Mouse (Mus musculus): Measurements from ENCODE around the gene Plin3. TPM values are rescaled to one million over a fixed set of nuclear protein-coding genes. Genes with fewer than 3 reads are reported as not detected.

The Plin3 gene
- 22.9 TPM for total RNA-seq (2023)

DNA sequence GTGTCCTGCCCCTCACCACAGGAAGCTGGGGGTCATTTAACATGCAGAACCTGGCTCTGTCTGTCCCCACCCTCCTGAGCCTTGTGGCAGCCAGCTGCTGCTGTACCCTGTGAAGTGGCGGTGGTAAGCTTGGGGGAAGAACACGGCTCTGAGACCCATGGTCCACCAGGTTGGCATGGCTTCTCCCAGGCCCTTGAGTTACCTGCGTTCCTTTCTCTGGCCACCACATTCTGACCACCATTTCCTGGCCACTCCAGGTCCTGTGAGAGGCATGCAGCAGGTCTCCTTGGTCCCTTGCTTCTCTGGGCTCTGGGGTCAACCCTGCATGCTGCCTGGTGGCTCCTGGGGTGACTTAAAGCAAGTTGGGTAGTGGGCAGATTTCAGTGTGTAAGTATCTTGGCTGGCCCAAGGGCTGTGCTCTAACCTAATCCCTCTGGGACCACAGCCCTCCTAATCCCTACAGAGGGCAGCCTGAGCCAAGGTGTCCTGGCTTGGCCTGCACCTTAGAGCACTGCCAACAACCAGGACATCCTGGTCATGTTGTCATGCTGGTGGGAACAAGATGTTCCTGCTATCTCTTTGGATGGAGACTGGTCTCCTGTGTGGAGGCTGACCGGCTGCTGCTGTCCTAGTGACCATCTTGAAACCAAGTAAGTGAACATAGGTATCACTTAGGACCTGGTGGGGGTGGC lies at the start of gene Plin3:
Gene Plin3 (minus strand): TSS at position 343 of the 692 bp plus-strand sequence.

GRCm38 (mm10) chr17:56325450-56326152 lies 32.9 kb upstream of the Plin3 start, which contains the start of gene Kdm4b:
TSS of gene Kdm4b (plus strand) at chr17:56326062.

DNA sequence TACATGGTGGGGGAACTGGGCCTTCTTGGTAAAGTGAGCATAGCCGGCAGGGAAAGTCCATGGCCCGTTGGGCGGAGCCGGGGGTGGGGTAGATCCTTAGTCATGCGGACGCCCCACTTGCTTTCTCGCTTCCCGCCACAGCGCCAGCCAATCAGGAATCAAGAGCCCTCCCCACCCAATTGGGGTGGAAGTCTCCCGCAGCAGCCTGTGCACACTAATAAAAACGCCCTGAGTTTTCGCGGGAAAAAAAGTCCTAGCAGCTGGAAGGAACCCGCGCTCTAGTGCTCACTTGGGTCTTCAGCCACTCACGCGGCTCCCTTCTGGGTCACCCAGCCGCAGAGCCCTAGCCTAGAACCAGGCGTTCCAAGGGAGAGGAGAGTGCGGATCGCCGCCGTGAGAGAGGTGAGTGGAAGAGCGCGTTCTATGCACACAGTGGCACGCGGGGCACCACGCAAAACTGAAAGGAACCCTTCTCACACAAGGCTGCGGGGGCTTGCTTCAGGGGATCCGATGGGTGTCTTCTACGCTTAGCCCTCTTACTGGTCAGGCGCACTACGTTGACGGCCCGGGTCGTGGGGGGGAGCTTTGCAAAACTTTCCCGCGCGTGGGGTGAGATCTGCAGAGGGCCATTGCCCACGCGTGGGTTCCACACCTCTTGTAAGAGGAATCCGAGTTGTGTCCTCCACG lies 10.6 kb upstream of the Plin3 start, which contains the start of gene Uhrf1:
Gene Uhrf1 (plus strand): TSS at position 162 of the 687 bp plus-strand sequence.

DNA sequence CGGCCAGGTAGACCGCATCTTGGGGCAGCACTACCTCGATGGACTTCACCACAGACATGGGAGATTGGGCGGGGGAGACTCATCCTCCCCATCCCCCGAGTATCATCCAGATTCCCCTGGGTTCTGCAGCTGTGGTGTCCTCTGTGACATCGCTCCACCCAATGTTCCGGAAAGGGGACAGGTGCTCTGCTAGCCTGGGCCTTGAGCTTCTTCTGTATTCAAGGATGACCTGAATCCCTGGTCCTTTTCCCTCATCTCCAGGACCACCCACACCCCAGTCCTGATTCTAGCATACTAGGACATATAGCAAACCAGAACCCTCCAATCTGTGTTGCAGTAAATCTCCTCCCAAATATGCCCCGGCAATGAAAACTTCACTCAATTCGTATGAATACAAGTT lies 7.5 kb upstream of the Plin3 start, which contains the start of gene Arrdc5:
Gene Arrdc5 (minus strand): TSS at position 101 of the 400 bp plus-strand sequence.

DNA sequence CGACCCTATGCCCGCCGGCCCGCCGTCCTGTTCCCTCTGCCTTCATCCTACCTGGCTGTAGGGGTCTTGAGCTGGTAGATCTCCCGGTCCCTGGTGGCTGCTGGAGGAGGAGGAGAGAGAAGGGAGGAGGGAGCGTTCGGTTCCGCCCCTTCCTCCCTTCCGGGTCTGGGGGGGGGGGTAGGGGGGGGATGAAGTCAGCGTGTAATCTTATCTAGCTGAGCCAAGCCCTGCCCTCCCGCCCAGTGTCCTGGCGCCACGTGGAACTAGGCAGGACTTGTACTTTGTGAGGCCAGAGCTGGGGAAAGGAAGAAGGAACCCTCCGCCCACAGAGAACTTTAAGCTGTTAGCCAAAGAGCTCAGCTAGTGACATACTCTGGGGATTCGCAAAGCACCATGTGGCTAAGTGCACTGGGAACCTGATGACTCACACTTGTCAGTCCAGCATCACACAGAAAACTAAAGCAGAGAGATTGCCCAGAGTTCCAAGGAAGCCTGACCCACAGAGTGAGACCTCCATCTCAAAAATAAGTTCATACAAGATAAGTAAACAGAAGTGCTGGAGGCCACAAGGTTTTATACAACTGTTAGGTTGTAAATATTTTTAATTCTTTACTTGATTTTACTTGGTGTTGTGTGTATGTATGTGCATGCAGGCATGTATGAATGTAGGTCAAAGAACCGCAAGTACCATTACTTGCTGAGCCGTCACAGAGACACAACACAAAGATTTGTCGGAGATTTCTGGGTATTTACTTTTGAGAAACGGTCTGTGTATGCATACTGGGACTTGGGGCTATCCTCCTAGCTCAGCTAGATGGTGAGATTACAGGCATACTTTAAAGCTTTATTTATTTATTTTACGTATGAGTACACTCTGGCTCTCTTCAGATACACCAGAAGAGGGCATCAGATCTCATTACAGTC lies 15.8 kb downstream of the Plin3 start, which contains the start of gene Ticam1:
Gene Ticam1 (minus strand): TSS at position 144 of the 924 bp plus-strand sequence.

DNA sequence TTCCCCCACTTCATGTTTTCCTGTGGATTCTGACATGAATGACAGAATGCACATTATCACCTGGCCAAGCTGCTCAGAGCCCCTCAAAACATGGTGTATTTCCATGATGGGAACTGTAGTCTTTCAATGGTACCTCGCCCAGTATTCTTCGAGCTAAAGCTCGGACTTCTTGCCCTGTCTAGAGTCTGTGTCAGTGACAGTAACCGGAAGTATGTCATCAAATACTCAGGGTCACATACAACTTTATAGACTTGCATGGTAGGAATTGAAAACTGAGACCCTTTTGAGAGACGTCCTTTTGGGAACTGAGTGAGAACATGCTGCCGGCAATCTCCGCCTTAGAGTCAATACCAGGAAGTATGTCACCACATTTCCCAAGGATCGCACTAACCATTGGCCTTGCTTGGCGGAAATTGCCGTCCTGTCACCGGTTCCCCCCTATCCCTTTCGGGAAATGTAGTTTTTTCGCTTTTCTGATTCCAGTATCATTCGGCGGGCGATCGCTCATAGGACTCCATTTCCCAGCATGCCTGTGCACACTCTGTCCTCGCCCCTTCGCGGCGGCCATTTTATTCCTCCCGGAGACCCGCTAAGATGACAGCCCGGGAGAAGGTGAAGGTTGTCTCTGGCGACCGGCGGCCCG lies 36.3 kb downstream of the Plin3 start, which contains the start of gene Fem1a:
Gene Fem1a (plus strand): TSS at position 572 of the 643 bp plus-strand sequence.

Other genes starting within 250 kb of the Plin3 start
- gene Ubxn6, start 217.8 kb downstream of the Plin3 start, total RNA-seq (2023): 63.8 TPM
- gene Hdgfl2, start 213.2 kb downstream of the Plin3 start, total RNA-seq (2023): 109 TPM
- gene Plin4, start 183.1 kb downstream of the Plin3 start, total RNA-seq (2023): not detected
- gene Plin5, start 175.3 kb downstream of the Plin3 start, total RNA-seq (2023): not detected
- gene Lrg1, start 170.9 kb downstream of the Plin3 start, total RNA-seq (2023): 0.37 TPM
- 0.15 TPM for gene Sema6b, start 152.5 kb downstream of the Plin3 start, total RNA-seq (2023)
- 13.9 TPM for gene Tnfaip8l1, start 130.4 kb downstream of the Plin3 start, total RNA-seq (2023)
- gene Mydgf, start 109.0 kb downstream of the Plin3 start, total RNA-seq (2023): 52.7 TPM
- gene Dpp9, start 74.0 kb downstream of the Plin3 start, total RNA-seq (2023): 54.6 TPM
- 20.9 TPM for gene Fem1a, start 36.1 kb downstream of the Plin3 start, total RNA-seq (2023)
- gene Ticam1, start 16.1 kb downstream of the Plin3 start, total RNA-seq (2023): 11.1 TPM
- gene Arrdc5, start 7.4 kb upstream of the Plin3 start, total RNA-seq (2023): not detected
- 6.6 TPM for gene Uhrf1, start 10.4 kb upstream of the Plin3 start, total RNA-seq (2023)
- 74.3 TPM for gene Kdm4b, start 33.2 kb upstream of the Plin3 start, total RNA-seq (2023)
- 13.2 TPM for gene Ptprs, start 183.6 kb upstream of the Plin3 start, total RNA-seq (2023)
- not detected for gene Znrf4, start 219.6 kb upstream of the Plin3 start, total RNA-seq (2023)

All from CD8-positive naive resting alpha-beta T cell, adult 57 days (primary cell).